Mouse (Mus musculus) brain, embryonic 18.5 days (tissue): ENCODE results near the gene Trp53rka.

ENCODE experiments used
- DNase-seq: peaks from one replicate; pipeline ENCODE4 v3.0.0-alpha.2; 2012; ENCODE audit warnings: low read depth, low spot score

Gene Trp53rka

GRCm38 (mm10) chr2:165486401-165486800, 6.7 kb downstream of the Trp53rka start:
- DNase-seq, result no peak

- DNase-seq, result no peak
Observed at GRCm38 (mm10) chr2:165485826-165486225, 7.3 kb downstream of the Trp53rka start.

GRCm38 (mm10) chr2:165484152-165484551, 9.0 kb downstream of the Trp53rka start:
- DNase-seq, result no peak

- no peak for DNase-seq
Observed at GRCm38 (mm10) chr2:165482003-165482402, 11.1 kb downstream of the Trp53rka start.

- DNase-seq, result no peak
Observed at GRCm38 (mm10) chr2:165475850-165476249, 17.3 kb downstream of the Trp53rka start.

- no peak for DNase-seq
Observed at GRCm38 (mm10) chr2:165475412-165475811, 17.7 kb downstream of the Trp53rka start.

- no peak for DNase-seq
Observed at GRCm38 (mm10) chr2:165473003-165473402, 20.1 kb downstream of the Trp53rka start, which contains the start of gene Slc13a3. Gene Slc13a3, minus strand, starts transcription at chr2:165473230.

GRCm38 (mm10) chr2:165471943-165472342, 21.2 kb downstream of the Trp53rka start:
- DNase-seq, result no peak

GRCm38 (mm10) chr2:165470167-165470566, 23.0 kb downstream of the Trp53rka start:
- no peak for DNase-seq

GRCm38 (mm10) chr2:165467824-165468452, 25.2 kb downstream of the Trp53rka start:
- DNase-seq, result no peak

- no peak for DNase-seq
Observed at GRCm38 (mm10) chr2:165459663-165460062, 33.5 kb downstream of the Trp53rka start.

GRCm38 (mm10) chr2:165458189-165458588, 34.9 kb downstream of the Trp53rka start:
- DNase-seq, result no peak

- no peak for DNase-seq
Observed at GRCm38 (mm10) chr2:165456710-165457109, 36.4 kb downstream of the Trp53rka start.

- no peak for DNase-seq
Observed at GRCm38 (mm10) chr2:165452730-165453693, 40.1 kb downstream of the Trp53rka start.

- no peak for DNase-seq
Observed at GRCm38 (mm10) chr2:165448475-165448874, 44.6 kb downstream of the Trp53rka start.

GRCm38 (mm10) chr2:165444861-165445260, 48.3 kb downstream of the Trp53rka start:
- no peak for DNase-seq

GRCm38 (mm10) chr2:165442981-165443380, 50.1 kb downstream of the Trp53rka start:
- no peak for DNase-seq

- DNase-seq, result no peak
Observed at GRCm38 (mm10) chr2:165441613-165442012, 51.5 kb downstream of the Trp53rka start.
